Mouse (Mus musculus) macrophage (primary cell): ENCODE data around the gene Hist1h1t. TPM values are rescaled to one million over a fixed set of nuclear protein-coding genes. Genes with fewer than 3 reads are reported as not detected.
"Not testable (repeated sequence)": the region's sequence is repeated elsewhere in the genome, so short reads cannot be mapped to it uniquely, and the experiment has no call there.

Source experiments
- H3K27ac ChIP-seq: fragments of 350-480 bp; formaldehyde crosslinking; 2 replicates; pipeline ENCODE4 v1.9.0; 2021
- H3K36me3 ChIP-seq: fragments of 350-480 bp; formaldehyde crosslinking; 2 replicates; pipeline ENCODE4 v1.9.0; 2021; ENCODE audit errors: inconsistent target
- H3K4me3 ChIP-seq: fragments of 350-480 bp; formaldehyde crosslinking; 2 replicates; pipeline ENCODE4 v1.9.0; 2021; ENCODE audit errors: inconsistent target
- H3K79me2 ChIP-seq: fragments of 350-480 bp; formaldehyde crosslinking; 2 replicates; pipeline ENCODE4 v1.9.0; 2021; ENCODE audit errors: inconsistent target
- WGBS: methylation state at CpG from one replicate; pipeline ENCODE4 v1.1.7; 2026; ENCODE audit warnings: inconsistent platforms; ENCODE audit not compliant: missing documents; 5-methylcytosine and 5-hydroxymethylcytosine counted together
- polyA plus RNA-seq: library from polyadenylated mRNA; stranded (reverse); fragments of 250-400 nt; gene quantifications from 3 replicates; pipeline ENCODE4 v1.2.4, GENCODE M21; 2018; ENCODE audit warnings: inconsistent platforms

Gene Hist1h1t
- polyA plus RNA-seq, 1 experiment from 2014 or later = not detected

GRCm38 (mm10) chr13:23689459-23689858 lies 6.2 kb upstream of the Hist1h1t start:
- WGBS = 92% methylated on average over 2 of the region's 2 CpGs
- Histone ChIP-seq H3K79me2 (peaks cover 56% of the 10 kb centered on the region; the same call in 1 of the 2 replicates), H3K4me3 (no peak overlapping the region), H3K27ac (no peak overlapping the region), H3K36me3 (no peaks in the 10 kb centered on the region)

- 96% methylated on average over 6 of the region's 6 CpGs for WGBS
- H3K36me3 ChIP-seq = no peaks in the 10 kb centered on the region
- peaks cover 17% of the 10 kb centered on the region; the same call in 1 of the 2 replicates for H3K79me2 ChIP-seq
- H3K27ac ChIP-seq = no peak overlapping the region
- H3K4me3 ChIP-seq = no peak overlapping the region
Observed at GRCm38 (mm10) chr13:23693856-23694440, 1.7 kb upstream of the Hist1h1t start.

GRCm38 (mm10) chr13:23694956-23695355 lies 658 bp upstream of the Hist1h1t start:
- 92% methylated on average over 9 of the region's 9 CpGs for WGBS
- Histone ChIP-seq H3K4me3 (no peak overlapping the region), H3K36me3 (no peaks in the 10 kb centered on the region), H3K79me2 (peaks cover 8% of the 10 kb centered on the region; the same call in 1 of the 2 replicates), H3K27ac (no peak overlapping the region)

- Histone ChIP-seq H3K4me3 (no peak overlapping the region), H3K36me3 (no peaks in the 10 kb centered on the region), H3K27ac (no peak overlapping the region), H3K79me2 (no peaks in the 10 kb centered on the region; the same call in 1 of the 2 replicates)
- 61% methylated on average over 15 of the region's 15 CpGs for WGBS
Observed at GRCm38 (mm10) chr13:23696061-23696474, 454 bp downstream of the Hist1h1t start.

GRCm38 (mm10) chr13:23697491-23698299 lies 2.1 kb downstream of the Hist1h1t start:
- H3K27ac ChIP-seq = peak overlapping the region; percentile 41
- peak overlapping the region; percentile 12; the same call in 1 of the 2 replicates for H3K4me3 ChIP-seq
- H3K36me3 ChIP-seq = no peaks in the 10 kb centered on the region
- no peaks in the 10 kb centered on the region for H3K79me2 ChIP-seq
- WGBS = under 1% methylated on average over 13 of the region's 32 CpGs

GRCm38 (mm10) chr13:23698300-23698693 lies 2.7 kb downstream of the Hist1h1t start, which contains the start of gene Hist1h4c:
Gene Hist1h4c (minus strand): TSS chr13:23698454.
- Histone ChIP-seq H3K4me3 (peak within 1 kb of the TSS; percentile 12; the same call in 1 of the 2 replicates), H3K79me2 (no peaks in the 10 kb centered on the region), H3K27ac (peak within 1 kb of the TSS; percentile 41), H3K36me3 (no peaks in the 10 kb centered on the region)
- WGBS = 0% methylated on average over 14 of the region's 22 CpGs

GRCm38 (mm10) chr13:23698996-23699395 lies 3.4 kb downstream of the Hist1h1t start:
- 0 out of 2 replicates have a peak, but pooled peaks cover under 1% of the 10 kb centered on the region for H3K36me3 ChIP-seq
- no peaks in the 10 kb centered on the region for H3K79me2 ChIP-seq
- peak overlapping the region; percentile 32 for H3K27ac ChIP-seq
- WGBS = 84% methylated on average over 6 of the region's 6 CpGs
- H3K4me3 ChIP-seq = no peak overlapping the region

GRCm38 (mm10) chr13:23699767-23700166 lies 4.2 kb downstream of the Hist1h1t start:
- Histone ChIP-seq H3K4me3 (no peak overlapping the region), H3K27ac (no peak overlapping the region), H3K79me2 (no peaks in the 10 kb centered on the region), H3K36me3 (0 out of 2 replicates have a peak, but pooled peaks cover 5% of the 10 kb centered on the region)
- WGBS = 70% methylated on average over 3 of the region's 3 CpGs

- WGBS = 1% methylated on average over 8 of the region's 8 CpGs
- Histone ChIP-seq H3K27ac (peak overlapping the region; percentile 55), H3K4me3 (no peak overlapping the region), H3K79me2 (no peaks in the 10 kb centered on the region), H3K36me3 (0 out of 2 replicates have a peak, but pooled peaks cover 5% of the 10 kb centered on the region)
Observed at GRCm38 (mm10) chr13:23700786-23701520, 5.3 kb downstream of the Hist1h1t start.

- peak overlapping the region; percentile 38 for H3K27ac ChIP-seq
- WGBS = 54% methylated on average over 3 of the region's 4 CpGs
- no peak overlapping the region for H3K4me3 ChIP-seq
- 0 out of 2 replicates have a peak, but pooled peaks cover 5% of the 10 kb centered on the region for H3K36me3 ChIP-seq
- no peaks in the 10 kb centered on the region for H3K79me2 ChIP-seq
Observed at GRCm38 (mm10) chr13:23702220-23702619, 6.6 kb downstream of the Hist1h1t start.

GRCm38 (mm10) chr13:23702801-23703200 lies 7.2 kb downstream of the Hist1h1t start:
- not testable (repeated sequence) for H3K4me3 ChIP-seq, H3K79me2 ChIP-seq, H3K36me3 ChIP-seq
- H3K27ac ChIP-seq = peak overlapping the region; percentile 38; the same call in 1 of the 2 replicates
- WGBS = 29% methylated on average over 1 of the region's 2 CpGs

GRCm38 (mm10) chr13:23705751-23706356 lies 10.2 kb downstream of the Hist1h1t start:
- H3K36me3 ChIP-seq = peaks cover 15% of the 10 kb centered on the region; the same call in 1 of the 2 replicates
- WGBS = 60% methylated on average over 7 of the region's 7 CpGs
- H3K4me3 ChIP-seq = no peak overlapping the region
- peak overlapping the region; percentile 45 for H3K27ac ChIP-seq
- H3K79me2 ChIP-seq = peaks cover 5% of the 10 kb centered on the region; the same call in 1 of the 2 replicates

GRCm38 (mm10) chr13:23706771-23707170 lies 11.2 kb downstream of the Hist1h1t start:
- peak overlapping the region; percentile 45 for H3K27ac ChIP-seq
- WGBS = 96% methylated on average over 12 of the region's 12 CpGs
- H3K4me3 ChIP-seq = no peak overlapping the region
- peaks cover 15% of the 10 kb centered on the region; the same call in 1 of the 2 replicates for H3K36me3 ChIP-seq
- H3K79me2 ChIP-seq = peaks cover 5% of the 10 kb centered on the region; the same call in 1 of the 2 replicates

- no peak overlapping the region for H3K4me3 ChIP-seq
- no peak overlapping the region for H3K27ac ChIP-seq
- peaks cover 5% of the 10 kb centered on the region; the same call in 1 of the 2 replicates for H3K79me2 ChIP-seq
- 78% methylated on average over 4 of the region's 4 CpGs for WGBS
- H3K36me3 ChIP-seq = peaks cover 15% of the 10 kb centered on the region; the same call in 1 of the 2 replicates
Observed at GRCm38 (mm10) chr13:23708041-23708440, 12.4 kb downstream of the Hist1h1t start.
